Comparison of ENCODE assay signal across 14 mouse cellular contexts in the genomic region with DNA sequence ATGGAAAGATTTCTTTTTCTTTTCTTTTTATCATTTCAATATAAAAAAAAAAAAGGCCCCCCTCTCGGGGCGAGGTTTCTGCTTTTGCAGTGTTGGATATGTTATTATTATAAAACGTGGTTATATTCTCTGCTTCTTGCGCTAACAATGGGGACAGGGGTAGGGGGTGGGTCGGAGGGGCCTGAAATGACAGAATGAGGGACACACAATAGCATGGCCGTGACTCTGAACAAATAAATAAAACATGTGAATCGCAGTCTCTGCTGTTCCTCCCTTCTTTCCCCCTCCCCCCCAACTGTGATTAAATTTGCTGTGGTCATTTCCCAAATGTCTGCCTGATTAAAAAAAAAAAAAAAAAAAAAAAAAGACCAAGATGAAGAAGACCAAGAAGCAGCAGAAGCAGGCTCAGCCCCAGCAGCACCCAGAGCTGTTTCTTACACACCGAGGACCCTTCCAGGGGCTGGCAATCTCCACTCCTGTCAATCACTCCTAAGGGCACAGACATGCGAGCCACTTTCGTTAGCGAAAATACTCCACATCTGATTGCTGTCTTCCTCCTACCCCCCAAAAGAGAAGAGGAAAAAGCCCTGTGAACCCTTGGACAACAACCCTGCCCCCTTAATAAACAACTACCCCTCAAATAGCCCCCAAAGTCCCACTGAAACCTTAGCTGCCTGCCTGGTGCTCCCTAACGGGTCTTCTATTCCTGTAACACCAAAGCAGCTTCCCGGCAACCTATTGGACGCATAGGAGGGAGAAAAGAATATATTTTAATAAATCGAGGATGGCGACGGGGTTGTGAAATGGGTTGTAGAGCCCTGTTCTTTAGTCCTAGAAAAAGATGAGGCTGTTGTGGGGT.
DNase-seq lines count a peak whose midpoint lies in the region; ATAC-seq and TF ChIP-seq lines count a peak whose summit lies in the region.
"Had no signal": no experiment of that assay in that cellular context is flagged by ENCODE, and none has a peak within 500 bp of the region (broad histone marks: within the 10 kb centered on the region; RNA-seq: fewer than 3 reads in every experiment).

No protein-coding gene starts in this region.

- no peak for DNase-seq in heart, adult 11 months
- peak; percentile 27 for DNase-seq in embryonic facial prominence, embryonic 10.5 days (ENCODE audit: low spot score)
- peak; percentile 76 for DNase-seq in forebrain, postnatal 0 days
- DNase-seq in adrenal gland, postnatal 36 days = no peak
- no peak for DNase-seq in adrenal gland, adult 2 months
- DNase-seq: adrenal gland, postnatal 14 days; cerebellum, adult 9-11 months; lung, postnatal 14 days had no signal

- no peaks in the 10 kb centered on the region for H3K36me3 ChIP-seq in heart, embryonic 15.5 days
- no peaks in the 10 kb centered on the region for H3K36me3 ChIP-seq in embryonic facial prominence, embryonic 10.5 days (replicated peaks)
- H3K36me3 ChIP-seq in forebrain, postnatal 0 days (ENCODE audit: insufficient read depth) = no peaks in the 10 kb centered on the region
- no peaks in the 10 kb centered on the region for H3K36me3 ChIP-seq in midbrain, embryonic 15.5 days (replicated peaks)
- H3K36me3 ChIP-seq: intestine, embryonic 15.5 days; limb, embryonic 10.5 days had no signal

- peak overlapping the region; percentile 34 for H3K4me3 ChIP-seq in heart, embryonic 15.5 days
- H3K4me3 ChIP-seq in embryonic facial prominence, embryonic 10.5 days = peak overlapping the region; percentile 37
- peak overlapping the region; percentile 11; the same call in 1 of the 2 replicates for H3K4me3 ChIP-seq in forebrain, postnatal 0 days (ENCODE audit: low read depth, low read length)
- H3K4me3 ChIP-seq in midbrain, embryonic 15.5 days = peak overlapping the region; percentile 24
- H3K4me3 ChIP-seq: intestine, embryonic 15.5 days; limb, embryonic 10.5 days had no signal

- no peaks in the 10 kb centered on the region for H3K27me3 ChIP-seq in heart, embryonic 15.5 days
- no peaks in the 10 kb centered on the region for H3K27me3 ChIP-seq in embryonic facial prominence, embryonic 10.5 days (replicated peaks; ENCODE audit: low read depth, poor library complexity, severe bottlenecking)
- H3K27me3 ChIP-seq in forebrain, postnatal 0 days (ENCODE audit: insufficient read depth, low read length) = peaks cover 20% of the 10 kb centered on the region
- no peaks in the 10 kb centered on the region for H3K27me3 ChIP-seq in midbrain, embryonic 15.5 days (replicated peaks)
- H3K27me3 ChIP-seq: intestine, embryonic 15.5 days had no signal

- 56% methylated on average over 17 of the region's 17 CpGs for WGBS in heart, embryonic 15.5 days
- WGBS in embryonic facial prominence, embryonic 10.5 days = 43% methylated on average over 17 of the region's 17 CpGs
- WGBS in forebrain, postnatal 0 days = 14% methylated on average over 17 of the region's 17 CpGs
- WGBS in midbrain, embryonic 15.5 days = 10% methylated on average over 17 of the region's 17 CpGs

- no peak for TF ChIP-seq CTCF in forebrain, postnatal 0 days (IDR thresholded peaks at IDR 0.05; ENCODE audit: low read depth)

- ATAC-seq in heart, embryonic 15.5 days (replicated peaks; ENCODE audit: insufficient number of reproducible peaks, insufficient read depth, low FRiP score, low read depth) = no peak
- no peak; the same call in 1 of the 2 replicates for ATAC-seq in forebrain, postnatal 0 days
- peak; percentile 77 for ATAC-seq in midbrain, embryonic 15.5 days (replicated peaks)
- no peak for ATAC-seq in inflammation-experienced regulatory T-cells, adult 6 months
- ATAC-seq: intestine, embryonic 15.5 days had no signal

- no peaks in the 10 kb centered on the region for H3K4me1 ChIP-seq in heart, embryonic 15.5 days (replicated peaks)
- H3K4me1 ChIP-seq in embryonic facial prominence, embryonic 10.5 days = peaks cover 76% of the 10 kb centered on the region
- H3K4me1 ChIP-seq in forebrain, postnatal 0 days (ENCODE audit: insufficient read depth) = 0 out of 2 replicates have a peak, but pooled peaks cover 3% of the 10 kb centered on the region
- peaks cover 54% of the 10 kb centered on the region for H3K4me1 ChIP-seq in midbrain, embryonic 15.5 days

- no peak overlapping the region for H3K27ac ChIP-seq in heart, embryonic 15.5 days
- H3K27ac ChIP-seq in embryonic facial prominence, embryonic 10.5 days (replicated peaks) = peak overlapping the region; percentile 76
- peak overlapping the region; percentile 70 for H3K27ac ChIP-seq in forebrain, postnatal 0 days (ENCODE audit: low read depth, low read length)
- peak overlapping the region; percentile 92 for H3K27ac ChIP-seq in midbrain, embryonic 15.5 days
- H3K27ac ChIP-seq: intestine, embryonic 15.5 days; limb, embryonic 10.5 days; stomach, postnatal 0 days had no signal

- H3K9me3 ChIP-seq in heart, embryonic 15.5 days (replicated peaks) = no peaks in the 10 kb centered on the region
- no peaks in the 10 kb centered on the region for H3K9me3 ChIP-seq in embryonic facial prominence, embryonic 10.5 days
- no peaks in the 10 kb centered on the region for H3K9me3 ChIP-seq in forebrain, postnatal 0 days (ENCODE audit: low read length)
- H3K9me3 ChIP-seq in midbrain, embryonic 15.5 days = no peaks in the 10 kb centered on the region
- H3K9me3 ChIP-seq: intestine, embryonic 15.5 days; limb, embryonic 10.5 days had no signal

- no peak overlapping the region for H3K9ac ChIP-seq in heart, embryonic 15.5 days
- H3K9ac ChIP-seq in forebrain, postnatal 0 days = peak overlapping the region; percentile 6; the same call in 1 of the 2 replicates
- H3K9ac ChIP-seq in midbrain, embryonic 15.5 days = peak overlapping the region; percentile 34
- H3K9ac ChIP-seq: intestine, embryonic 15.5 days had no signal

- H3K4me2 ChIP-seq in heart, embryonic 15.5 days = peak overlapping the region; percentile 54
- H3K4me2 ChIP-seq in forebrain, postnatal 0 days (ENCODE audit: low read depth) = peak overlapping the region; percentile 39
- H3K4me2 ChIP-seq in midbrain, embryonic 15.5 days = peak overlapping the region; percentile 46
- H3K4me2 ChIP-seq: intestine, embryonic 15.5 days had no signal

Comparison
In these comparisons a context has a peak if more than half of its experiments do, and no peak if none do; other contexts are left out.
1. DNase-seq: peak in embryonic facial prominence, embryonic 10.5 days (single experiment) and forebrain, postnatal 0 days (single experiment); none in heart, adult 11 months (single experiment), adrenal gland, postnatal 36 days (0 of 2) and adrenal gland, adult 2 months (single experiment).
2. Peak in every context shown above with its lines, with median percentiles within 50 percentile points of each other: H3K4me2 ChIP-seq and H3K4me3 ChIP-seq.